Mouse (Mus musculus) left cerebral cortex, adult 18-20 months (tissue): ENCODE measurements around the gene Lig3. TPM values are rescaled to one million over a fixed set of nuclear protein-coding genes. Genes with fewer than 3 reads are reported as not detected.

Source experiments
- DNase-seq, 2 experiments: peaks; one replicate each; pipeline ENCODE4 v3.0.0; 2021 to 2022; ENCODE audit warnings: low spot score in 2 of 2, mixed read lengths in 1 of 2
- long read RNA-seq, 2 experiments: library from polyadenylated mRNA; stranded (forward); transcript quantifications; one replicate each; pipeline ENCODE4 v2.0.0; 2021
- total RNA-seq, 2 experiments: library from RNA; stranded (reverse); gene quantifications; 2 replicates each; pipeline ENCODE4 v1.2.3; 2021

The Lig3 gene
- 10 to 100 TPM; 21.0 to 21.1 TPM for total RNA-seq
- long read RNA-seq, experiment 1, full-length matches to known transcripts = 5 of 11 reads
- long read RNA-seq, experiment 1, partial matches to known transcripts = 3 of 11 reads
- long read RNA-seq, experiment 1, other reads (novel, unspliced or antisense) = 3 of 11 reads
- long read RNA-seq, experiment 2, full-length matches to known transcripts = 6 of 9 reads
- long read RNA-seq, experiment 2, partial matches to known transcripts = 1 of 9 reads
- long read RNA-seq, experiment 2, other reads (novel, unspliced or antisense) = 2 of 9 reads

DNA sequence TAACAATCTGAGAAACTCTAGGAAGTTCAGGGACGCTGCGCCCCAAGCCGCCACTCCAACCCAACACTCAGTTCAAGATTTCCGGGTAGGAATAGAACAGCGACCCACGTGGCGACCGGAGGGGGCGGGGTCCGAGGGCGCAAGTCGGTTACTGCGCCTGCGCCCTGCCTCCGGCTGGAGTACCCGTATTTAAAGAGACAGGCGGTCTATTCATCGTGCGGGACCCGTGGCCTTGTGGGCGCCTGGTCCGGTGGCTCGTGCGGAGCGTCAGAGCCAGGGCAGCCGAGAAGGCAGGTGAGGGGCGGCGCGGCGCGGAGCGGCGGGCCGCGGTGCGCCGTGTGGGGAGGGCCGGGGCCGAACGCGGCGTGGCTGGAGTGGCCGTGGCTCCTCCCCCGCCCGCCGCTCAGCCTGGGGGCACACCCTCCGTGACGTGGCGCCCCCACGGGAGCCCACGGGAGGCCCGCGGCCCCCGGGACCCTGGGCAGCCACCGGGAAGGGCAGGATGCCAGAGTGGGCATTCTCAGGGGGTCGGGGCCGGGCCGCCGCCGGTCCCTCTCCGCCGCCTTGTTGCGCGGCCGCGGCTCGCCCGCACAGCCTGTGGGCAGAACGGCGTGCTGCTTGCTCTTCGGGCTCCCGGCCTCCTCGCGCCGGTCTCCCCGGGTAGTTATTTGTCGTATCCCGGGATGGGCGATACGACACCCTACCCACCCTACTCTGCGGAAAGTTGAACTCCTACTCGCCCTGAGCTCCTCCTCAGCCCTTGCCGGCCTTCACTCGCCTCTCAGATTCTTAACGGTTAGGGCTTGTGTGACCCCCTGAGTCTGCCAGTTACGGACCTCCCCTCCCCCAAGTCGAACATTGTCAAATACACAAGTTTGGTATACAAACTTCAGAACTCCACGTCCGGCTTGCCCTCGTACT is at the start of gene Lig3:
Lig3 (plus strand) TSS at position 126 of the 921 bp plus-strand sequence.
- DNase-seq = peak; percentile 94 to 95

DNA sequence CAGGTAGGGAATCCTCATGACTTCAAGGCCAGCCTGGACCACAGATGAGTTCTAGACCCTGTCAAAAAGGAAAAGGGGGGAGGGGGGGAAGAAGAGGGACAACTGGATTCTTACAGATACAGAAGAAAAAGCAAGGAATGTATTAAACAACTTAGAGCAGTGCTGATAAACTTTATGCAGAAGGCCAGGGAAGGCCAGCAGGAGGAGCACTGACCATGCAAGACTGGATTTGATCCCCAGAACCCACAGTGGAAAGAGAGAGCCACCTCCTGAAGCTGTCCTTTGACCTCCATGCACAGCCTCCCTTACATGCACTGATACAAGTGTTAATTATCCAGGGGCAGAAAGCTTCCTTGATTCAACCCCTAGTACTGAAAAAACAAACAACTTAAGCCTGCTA is 46.7 kb upstream of the Lig3 start:
- DNase-seq = no peak

DNA sequence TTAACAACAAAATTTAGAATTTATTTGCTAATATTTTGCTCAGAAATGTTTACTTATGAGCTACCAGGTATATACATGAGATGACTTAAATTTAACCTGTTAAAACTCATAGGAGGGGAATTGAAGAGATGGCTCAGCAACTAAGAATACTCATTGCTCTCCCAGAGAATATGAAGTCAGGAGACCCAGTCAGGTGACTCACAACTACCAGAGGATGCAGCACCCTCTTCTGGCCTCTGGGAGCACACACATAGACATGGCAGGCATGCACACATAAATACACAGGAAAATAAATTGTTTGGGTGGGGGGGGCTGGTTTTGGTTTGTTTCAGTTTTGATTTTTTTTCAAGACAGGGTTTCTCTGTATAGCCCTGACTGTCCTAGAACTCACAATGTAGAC is 41.9 kb upstream of the Lig3 start:
- no peak for DNase-seq

DNA sequence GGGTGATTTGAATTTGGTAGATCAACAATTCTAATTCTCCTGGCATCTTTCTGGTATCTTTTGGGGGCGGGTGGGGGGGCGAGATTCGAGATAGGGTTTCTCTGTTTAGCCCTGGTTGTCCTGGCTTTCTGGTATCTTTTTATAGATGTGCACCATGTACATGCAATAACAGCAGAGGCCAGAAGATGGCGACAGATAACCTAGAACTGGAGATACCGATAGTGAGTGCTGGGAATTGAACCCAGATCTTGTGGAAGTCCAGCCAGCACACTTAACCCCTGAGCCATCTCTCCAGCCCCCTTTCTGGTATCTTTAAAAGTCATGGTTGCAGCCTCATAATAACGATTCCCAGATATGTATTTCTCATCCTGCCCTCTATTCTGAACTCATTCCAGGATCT is 34.8 kb upstream of the Lig3 start:
- DNase-seq = peak; percentile 3 to 12

DNA sequence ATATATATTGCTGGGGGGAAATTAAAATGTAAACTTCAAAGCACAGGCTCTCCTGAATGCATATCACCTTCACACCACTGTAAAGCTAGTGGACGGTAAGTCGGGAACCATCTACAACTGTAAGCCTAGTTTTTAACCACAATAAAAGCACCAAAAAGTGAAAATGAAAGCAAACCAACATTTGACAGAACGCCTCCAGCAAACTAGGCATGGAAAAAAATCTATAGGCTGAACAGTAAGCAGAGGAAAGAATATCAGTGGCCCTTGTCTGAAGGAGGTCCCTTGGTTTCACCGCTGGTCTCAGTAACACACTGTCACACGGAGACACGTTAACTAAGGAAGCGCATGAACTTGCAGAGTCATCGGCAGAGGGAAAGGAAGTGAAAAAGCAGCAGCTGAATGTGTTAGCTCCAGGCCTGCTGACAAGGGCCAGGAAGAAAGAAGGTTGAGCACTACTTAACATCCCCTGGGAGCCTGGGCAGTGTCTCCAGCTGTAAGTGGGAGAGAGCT is 34.0 kb upstream of the Lig3 start:
- DNase-seq = no peak

DNA sequence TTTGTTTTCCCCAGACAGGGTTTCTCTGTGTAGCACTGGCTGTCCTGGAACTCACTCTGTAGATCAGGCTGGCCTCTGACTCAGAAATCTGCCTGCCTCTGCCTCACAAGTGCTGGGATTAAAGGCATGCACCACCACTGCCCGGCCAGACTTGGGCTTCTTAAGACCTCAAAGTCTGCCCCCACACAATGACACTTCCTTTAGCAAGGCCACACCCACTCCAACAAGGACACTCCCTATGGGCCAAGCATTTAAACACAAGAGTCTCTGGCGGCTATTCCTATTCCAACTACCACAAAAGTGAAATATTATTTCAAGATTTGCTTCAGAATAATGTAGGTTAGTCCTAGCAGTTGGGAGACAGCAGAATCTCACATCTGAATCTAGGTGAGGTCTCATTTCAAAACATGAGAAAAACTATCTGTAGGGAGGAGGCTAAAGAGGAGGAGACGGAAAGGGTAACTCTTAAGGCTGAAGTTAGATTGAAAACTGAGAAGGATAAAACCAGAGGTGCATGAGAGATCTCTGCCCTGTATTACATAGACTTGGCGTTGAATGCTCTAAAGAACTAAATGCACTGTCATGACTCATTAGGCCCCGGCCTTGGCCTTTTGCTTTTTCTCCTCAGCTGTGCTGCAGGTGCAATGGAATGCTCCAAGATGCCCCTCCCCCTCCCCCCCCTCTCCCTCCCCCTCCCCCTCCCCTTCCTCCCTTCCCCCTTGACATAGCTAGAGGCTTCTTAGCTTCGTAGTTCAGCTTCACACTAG is 28.4 kb upstream of the Lig3 start:
- DNase-seq = no peak

DNA sequence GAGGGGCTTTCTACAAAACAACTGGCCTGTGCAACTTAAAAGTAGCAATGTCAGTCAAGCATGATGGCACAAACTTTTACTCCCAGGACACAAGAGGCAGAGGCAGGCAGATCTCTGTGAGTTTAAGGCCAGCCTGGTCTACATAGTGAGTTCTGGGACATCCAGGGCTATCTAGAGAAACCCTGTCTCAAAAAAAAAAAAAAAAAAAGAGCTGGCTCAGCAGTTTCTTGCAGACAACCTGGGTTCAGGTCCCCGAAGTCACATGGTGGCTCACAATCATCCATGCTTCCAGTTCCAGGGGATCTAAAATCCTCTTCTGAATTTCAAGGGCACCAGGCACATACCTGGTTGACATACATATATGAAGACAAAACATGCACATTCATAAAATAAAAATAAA is 25.0 kb upstream of the Lig3 start:
- DNase-seq = no peak

DNA sequence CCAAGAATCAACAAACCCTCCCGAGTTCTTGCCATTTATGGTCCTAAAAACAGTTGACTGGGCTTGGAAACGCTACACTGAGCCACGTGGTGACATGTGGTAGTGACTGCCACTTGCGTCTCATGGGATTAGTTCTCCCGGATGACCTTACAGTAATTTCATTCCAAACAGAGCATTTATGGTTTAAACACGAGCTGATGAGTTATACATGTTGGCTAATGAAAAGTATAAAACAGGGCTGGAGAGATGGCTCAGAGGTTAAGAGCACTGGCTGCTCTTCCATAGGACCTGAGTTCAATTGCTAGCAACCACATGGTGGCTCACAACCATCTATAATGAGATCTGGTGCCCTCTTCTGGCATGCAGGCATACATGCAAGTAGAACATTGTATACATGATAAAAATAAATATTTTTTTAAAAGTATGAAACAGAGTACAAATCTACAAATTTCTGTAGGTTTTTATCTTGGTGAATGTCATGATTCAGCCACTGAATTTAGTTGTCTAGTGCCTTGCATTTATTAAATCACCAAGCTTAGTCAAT is 18.6 kb upstream of the Lig3 start:
- DNase-seq = no peak

DNA sequence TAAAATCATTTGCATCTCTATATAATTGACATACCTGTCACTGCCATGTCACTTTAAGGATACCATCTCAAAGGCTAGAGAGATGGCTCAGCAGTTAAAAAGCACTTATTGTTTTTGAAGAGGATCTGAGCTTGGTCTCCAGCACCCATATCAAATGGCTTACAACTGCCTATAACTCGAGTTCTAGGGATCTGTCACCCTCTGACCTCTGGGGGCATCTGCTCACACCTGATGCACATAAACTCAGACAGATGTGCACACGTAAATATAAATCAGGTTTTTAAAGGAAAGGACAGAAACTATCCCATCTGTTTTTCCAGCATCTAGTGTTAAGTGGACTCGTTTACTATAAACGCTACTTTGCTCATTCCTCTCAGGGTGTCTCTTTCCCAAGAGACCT is 17.6 kb upstream of the Lig3 start:
- no peak for DNase-seq

DNA sequence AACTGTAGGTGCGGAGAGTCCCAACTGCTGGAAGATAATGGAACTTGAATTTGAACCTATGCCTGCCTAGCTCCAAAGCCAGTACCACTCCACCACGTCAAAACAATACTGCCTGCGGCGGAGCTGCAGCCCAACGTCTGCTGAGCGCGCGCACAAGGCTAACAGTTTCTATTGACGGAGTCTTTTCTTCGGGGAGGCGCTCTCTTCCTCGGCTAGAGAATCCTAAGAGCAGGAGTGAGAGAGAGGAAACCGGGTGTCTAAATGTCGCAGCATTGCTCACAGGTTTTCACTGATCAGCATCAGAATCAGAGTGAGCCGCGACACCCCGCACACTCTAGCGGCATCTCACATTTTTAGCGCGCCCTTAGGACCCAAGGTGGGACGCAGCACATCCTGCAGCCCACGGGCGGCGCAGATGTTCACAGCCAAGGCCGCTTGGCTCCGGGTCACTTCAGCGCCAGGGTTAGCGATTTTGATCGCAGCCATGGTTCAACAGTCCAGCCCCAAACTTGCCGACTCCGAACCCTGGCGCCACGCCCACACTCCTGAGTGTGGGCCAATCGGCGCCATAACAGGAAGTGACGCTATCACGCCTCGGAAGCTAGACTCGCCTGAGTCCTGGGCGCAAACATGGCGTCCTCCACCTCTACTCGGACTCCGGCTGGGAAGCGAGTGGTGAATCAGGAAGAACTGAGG is 17.0 kb upstream of the Lig3 start, which contains the start of the genes Cct6b and Zfp830:
Cct6b (minus strand) TSS at position 580 of the 696 bp plus-strand sequence.
Zfp830 (plus strand) TSS at position 604 of the 696 bp plus-strand sequence.
- DNase-seq = peak; percentile 94 to 95

DNA sequence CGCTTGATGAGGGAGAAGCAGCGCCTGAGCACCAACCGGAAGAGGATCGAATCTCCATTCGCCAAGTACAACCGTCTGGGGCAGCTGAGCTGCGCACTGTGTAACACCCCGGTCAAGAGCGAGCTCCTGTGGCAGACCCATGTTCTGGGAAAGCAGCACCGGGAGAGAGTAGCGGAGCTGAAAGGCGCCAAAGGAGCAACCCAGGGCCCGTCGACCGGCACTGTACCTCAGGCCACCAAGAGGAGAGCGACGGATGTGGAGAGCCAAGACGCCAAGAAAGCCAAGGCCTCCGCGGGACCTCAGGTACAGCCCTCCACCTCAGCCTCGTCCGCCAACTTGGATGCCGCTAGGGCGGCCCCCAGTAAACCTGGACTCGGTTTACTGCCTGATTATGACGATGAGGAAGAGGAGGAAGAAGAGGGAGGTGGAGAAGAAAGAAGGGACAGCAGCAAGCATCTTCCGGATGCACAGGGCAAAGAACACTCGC is 16.4 kb upstream of the Lig3 start:
- no peak for DNase-seq

DNA sequence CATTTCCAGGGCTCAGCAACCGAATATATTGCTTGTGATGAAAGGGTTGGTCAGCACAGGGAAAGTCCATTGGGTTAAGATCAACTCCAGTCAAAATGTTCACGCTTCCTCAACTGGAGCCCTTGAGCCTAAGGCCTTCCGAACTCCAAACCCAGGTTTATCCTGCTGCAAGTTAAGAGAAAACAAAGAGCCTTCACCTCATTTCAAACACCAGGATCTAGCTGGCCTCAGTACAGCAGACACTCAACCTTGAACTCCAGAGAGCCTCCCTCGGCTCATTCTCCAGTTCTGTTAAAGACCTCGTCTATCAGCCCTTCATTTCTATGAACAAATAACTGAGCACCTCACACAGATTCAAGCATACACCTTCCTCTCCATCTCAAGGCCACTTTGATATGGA is 774 bp upstream of the Lig3 start:
- no peak for DNase-seq

DNA sequence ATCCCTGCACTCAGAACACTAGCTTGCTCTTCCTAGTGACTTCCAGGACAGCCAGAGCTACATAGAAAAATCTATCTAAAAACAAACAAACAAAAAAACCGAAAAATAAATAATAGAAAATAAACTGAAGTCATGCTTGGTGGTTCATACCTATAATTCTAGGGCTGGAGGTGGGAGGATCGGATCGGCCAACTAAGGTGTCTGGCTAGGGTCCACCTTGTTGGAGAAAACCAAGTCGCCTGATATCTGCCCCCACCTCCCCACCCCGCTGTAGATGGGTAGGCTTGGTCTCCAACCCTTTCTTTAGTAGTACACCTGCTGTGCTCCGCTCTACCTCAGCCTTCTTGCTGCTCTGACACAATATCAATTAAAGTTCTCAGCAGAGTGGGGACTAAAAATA is 1.3 kb downstream of the Lig3 start:
- DNase-seq = no peak

DNA sequence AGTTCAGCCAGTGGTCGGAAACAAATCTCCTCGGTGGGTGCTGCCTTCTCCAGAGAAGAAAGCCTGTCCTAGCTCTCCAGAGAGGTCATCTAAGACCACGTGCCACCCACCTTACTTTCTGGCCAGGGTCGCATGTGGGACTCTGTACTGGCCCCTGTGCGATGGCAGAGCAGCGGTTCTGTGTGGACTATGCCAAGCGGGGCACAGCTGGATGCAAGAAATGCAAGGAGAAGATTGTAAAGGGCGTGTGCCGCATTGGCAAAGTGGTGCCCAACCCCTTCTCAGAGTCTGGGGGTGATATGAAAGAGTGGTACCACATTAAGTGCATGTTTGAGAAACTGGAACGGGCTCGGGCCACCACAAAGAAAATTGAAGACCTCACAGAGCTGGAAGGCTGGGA is 2.5 kb downstream of the Lig3 start:
- DNase-seq = no peak

DNA sequence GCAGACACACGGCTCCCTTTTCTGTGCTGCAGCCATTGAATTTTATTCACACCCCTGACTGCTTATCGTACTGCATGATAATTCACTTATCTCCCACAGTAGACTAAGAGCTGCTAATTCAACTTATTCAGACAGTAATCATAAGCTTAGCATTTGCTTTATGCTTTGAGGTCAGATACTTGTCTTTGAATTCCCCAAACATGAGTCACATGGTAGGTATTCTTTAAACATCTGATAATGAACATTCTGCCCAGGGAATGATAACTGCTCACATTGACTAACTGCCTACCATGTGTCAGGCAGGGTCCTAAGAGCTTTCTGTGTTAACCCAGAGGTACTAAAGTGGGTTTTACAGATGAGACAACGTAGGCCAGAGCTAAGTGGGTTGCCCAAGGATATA is 25.7 kb downstream of the Lig3 start:
- DNase-seq = no peak

DNA sequence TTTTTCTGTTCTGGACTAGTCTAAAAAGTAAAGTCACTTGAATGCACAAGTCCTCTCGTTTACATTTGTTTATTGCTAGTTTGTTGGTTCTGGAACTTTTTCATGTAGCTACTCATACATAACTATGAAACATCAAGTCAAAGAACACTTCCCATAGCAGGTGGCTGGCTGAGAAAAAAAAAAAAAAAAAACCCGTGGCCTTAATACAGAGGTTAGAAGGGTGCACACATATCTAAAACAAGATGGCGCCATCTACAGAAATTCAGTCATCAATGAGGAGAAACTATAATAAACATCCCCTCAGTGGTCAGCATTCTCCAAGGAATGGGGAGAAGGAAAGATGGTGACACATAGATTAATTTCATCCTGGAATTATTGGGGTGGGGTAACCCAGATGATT is 26.5 kb downstream of the Lig3 start:
- DNase-seq = no peak

DNA sequence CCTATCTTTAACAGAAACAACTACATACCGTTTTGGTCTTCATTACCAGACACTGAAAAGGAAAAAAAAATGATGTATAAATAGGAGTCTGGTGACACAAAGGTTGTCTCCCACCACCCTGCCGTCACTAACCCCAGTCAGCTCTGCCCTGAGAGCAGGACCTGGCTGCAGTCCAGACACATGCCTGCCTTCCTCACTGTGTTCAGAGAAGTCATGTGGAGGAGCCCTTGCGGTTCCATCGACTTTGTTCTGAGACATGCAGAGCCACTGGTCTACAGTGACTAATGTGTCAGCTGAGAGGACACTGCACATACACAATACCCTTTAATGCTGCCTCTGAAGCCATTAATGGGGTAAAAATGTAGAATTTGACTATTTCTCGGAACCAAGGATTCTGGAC is 27.6 kb downstream of the Lig3 start:
- no peak for DNase-seq

DNA sequence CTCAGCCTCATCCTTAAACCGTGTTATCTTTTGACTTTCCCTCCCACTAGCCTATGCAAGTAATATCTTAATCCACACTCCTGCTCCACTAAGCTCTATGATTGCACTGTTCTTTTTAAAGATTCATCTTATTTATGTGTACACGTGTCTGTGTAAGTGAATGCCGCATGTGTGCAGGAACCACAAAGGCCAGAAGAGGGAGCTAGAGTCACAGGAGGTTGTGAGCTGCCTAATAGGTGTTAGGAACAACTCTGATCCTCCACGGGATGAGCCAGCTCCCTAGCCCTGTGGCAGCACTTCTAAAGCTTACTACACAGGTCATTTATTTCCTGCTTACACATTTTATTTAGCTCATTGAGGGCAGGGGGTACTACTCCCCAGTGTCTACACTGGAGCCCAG is 38.4 kb downstream of the Lig3 start:
- DNase-seq = no peak

DNA sequence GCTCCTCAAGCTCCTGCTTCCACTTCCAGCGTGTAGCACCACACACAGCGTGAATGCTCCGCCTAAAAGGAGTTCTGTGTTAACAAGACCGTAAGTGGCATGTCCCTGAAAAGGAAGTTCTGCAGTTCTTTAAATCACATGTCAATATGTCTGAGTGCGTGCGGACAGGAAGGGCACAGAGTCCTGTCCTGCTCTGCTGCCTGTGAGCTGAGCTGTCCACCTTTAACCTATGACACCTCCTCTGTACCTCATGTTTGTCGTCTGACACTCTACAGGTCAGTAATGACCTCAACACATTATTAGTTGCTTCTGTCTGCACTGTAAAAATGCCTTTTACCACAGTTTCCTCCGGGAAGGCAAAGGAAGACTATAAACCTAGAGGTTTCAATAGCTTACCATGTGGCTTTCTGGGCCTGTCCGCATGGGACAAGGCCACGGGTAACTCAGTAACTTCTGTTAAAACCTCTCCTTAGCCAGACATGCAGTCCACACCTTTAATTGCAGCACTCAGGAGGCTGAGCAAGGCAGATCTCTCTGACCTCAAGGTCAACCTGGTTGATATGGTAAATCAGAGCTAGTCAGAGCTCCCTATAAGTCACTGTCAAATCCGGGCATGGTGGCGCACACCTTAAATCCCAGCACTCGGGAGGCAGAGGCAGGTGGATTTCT is 40.0 kb downstream of the Lig3 start:
- no peak for DNase-seq

DNA sequence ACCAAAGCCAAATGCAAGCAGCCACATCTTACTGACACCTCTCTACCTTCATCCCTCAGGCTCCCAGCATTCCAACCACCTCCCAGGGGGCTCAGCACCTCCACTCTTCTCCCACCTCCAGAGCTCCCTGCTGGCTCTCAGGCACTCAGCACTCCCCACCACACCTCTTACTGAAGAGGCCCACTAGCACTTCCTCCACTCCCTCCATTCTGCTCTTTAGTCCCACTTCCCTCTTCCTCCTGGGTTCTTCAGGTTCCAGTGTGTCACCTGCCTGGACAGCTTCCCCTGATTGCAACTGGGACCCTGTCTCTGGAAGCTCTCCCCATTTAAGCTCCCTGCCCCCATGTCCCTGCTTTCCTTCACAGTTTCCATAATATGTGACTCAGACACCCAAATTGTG is 45.9 kb downstream of the Lig3 start:
- DNase-seq = no peak
